ENCODE assay signal across 8 mouse cellular contexts in the genomic region with DNA sequence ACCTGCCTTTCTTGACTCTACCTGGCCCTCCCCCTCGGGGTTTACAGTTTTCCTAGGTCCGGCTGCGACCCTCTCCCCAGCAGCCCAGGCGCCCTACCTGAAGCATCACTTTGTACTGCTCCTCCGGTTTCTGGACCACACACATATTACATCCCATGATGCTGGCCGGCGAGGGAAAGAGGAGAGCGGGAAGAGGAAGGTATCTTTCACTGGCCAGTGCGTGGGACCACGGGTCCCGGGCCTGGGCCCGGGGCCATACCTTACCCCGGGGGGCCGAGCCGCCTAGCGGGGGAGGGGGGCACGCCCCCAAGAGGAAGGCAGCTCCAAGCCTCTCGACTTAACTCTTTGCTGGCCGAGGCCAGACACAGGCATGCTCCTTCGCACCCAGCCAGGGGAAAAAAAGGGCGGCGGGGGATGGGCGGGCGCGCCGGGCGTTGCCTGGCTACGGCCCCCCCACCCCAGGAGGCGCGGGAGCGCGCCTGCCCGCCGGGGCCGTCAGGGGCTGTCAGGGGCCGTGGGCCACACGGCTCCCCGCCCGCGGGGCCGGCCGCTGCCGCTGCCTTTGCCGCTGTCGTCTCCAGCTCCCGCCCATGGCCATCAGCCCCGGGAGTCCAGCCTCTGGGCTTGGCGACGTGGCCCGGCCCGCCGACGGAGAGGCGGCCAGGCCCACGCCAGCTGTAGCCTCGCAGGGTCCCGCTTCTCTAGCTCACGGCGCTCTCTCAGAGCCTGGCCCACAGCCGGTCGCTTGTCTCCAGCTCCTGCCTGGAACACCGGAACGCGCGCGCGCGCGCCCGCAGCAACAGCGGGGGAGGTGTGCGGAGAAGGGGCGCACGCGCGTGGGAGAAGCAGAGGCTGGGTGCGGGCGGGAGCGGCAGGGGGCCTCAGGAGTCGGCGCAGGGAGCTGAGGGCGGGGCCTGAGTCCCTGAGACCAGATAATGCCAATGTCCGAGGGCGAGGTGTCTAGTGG. TPM values are rescaled to one million over a fixed set of nuclear protein-coding genes. Genes with fewer than 3 reads are reported as not detected.
DNase-seq lines count a peak whose midpoint lies in the region; ATAC-seq and TF ChIP-seq lines count a peak whose summit lies in the region.

A gene (minus strand): TSS at position 785 of the 967 bp plus-strand sequence.

- TF ChIP-seq CTCF in testis, adult 2 months (IDR thresholded peaks at IDR 0.05; ENCODE audit: control insufficient read depth, insufficient read depth, insufficient replicate concordance, low read depth, low read length) = no peak

- 0 out of 2 replicates have a peak, but pooled peaks cover 3% of the 10 kb centered on the region for H3K4me1 ChIP-seq in limb, embryonic 14.5 days (ENCODE audit: control insufficient read depth, insufficient read depth, low read length)
- H3K4me1 ChIP-seq in testis, adult 2 months (ENCODE audit: control insufficient read depth, insufficient read depth, low read length) = no peaks in the 10 kb centered on the region; the same call in 1 of the 2 replicates

- no peaks in the 10 kb centered on the region for H3K9me3 ChIP-seq in limb, embryonic 14.5 days (ENCODE audit: control insufficient read depth, low read length)

- intact Hi-C loops in heart, postnatal 25 days (cut with DNase I) = no loop called here

- peak within 1 kb of the TSS; percentile 58 for H3K4me3 ChIP-seq in limb, embryonic 14.5 days (replicated peaks; ENCODE audit: low read length)
- H3K4me3 ChIP-seq in testis, adult 2 months (ENCODE audit: control insufficient read depth, low read depth, low read length) = peak within 1 kb of the TSS; percentile 86

- H3K27ac ChIP-seq in limb, embryonic 14.5 days (replicated peaks; ENCODE audit: low read depth, low read length) = no peak within 1 kb of the TSS; the same call in 1 of the 2 replicates
- H3K27ac ChIP-seq in testis, adult 2 months (ENCODE audit: control insufficient read depth, insufficient read depth, low read depth, low read length) = peak within 1 kb of the TSS; percentile 51

- ATAC-seq in granulocyte monocyte progenitor cell, adult 5-6 weeks (replicated peaks; ENCODE audit: poor library complexity, severe bottlenecking) = peak; percentile 68
- ATAC-seq in limb, embryonic 14.5 days (ENCODE audit: low FRiP score, low read depth) = peak; percentile 86

- 0 out of 2 replicates have a peak, but pooled peaks cover 4% of the 10 kb centered on the region for H3K27me3 ChIP-seq in limb, embryonic 14.5 days (ENCODE audit: control insufficient read depth, insufficient read depth, low read length)
- H3K27me3 ChIP-seq in testis, adult 2 months (ENCODE audit: control insufficient read depth, insufficient read depth, low read length) = no peaks in the 10 kb centered on the region

- WGBS in limb, embryonic 14.5 days = 18% methylated on average over 51 of the region's 84 CpGs

- peak within 1 kb of the TSS; percentile 70 for H3K9ac ChIP-seq in limb, embryonic 14.5 days (ENCODE audit: low read depth, low read length, severe bottlenecking)

- TF ChIP-seq POLR2A in limb, embryonic 14.5 days (IDR thresholded peaks at IDR 0.05; ENCODE audit: borderline replicate concordance, extremely low read depth, insufficient read depth, insufficient read length) = 0 out of 2 replicates have a peak, but pooled peaks have one; percentile 21
- TF ChIP-seq POLR2A in testis, adult 2 months (IDR thresholded peaks at IDR 0.05; ENCODE audit: control insufficient read depth, low read depth, low read length) = no peak

- H3K4me2 ChIP-seq in limb, embryonic 14.5 days (replicated peaks; ENCODE audit: low read depth, low read length, severe bottlenecking) = peak within 1 kb of the TSS; percentile 51

- DNase-seq in heart, adult 11 months = peak; percentile 97
- DNase-seq in heart, postnatal 25 days (ENCODE audit: low spot score) = no peak
- DNase-seq in embryo, embryonic 11.5 days (ENCODE audit: low read depth, low spot score) = peak; percentile 37
- DNase-seq in kidney, adult 8-10 months = peak; percentile 5 to 7
- DNase-seq in limb, embryonic 14.5 days (ENCODE audit: low spot score) = peak; percentile 58
- DNase-seq in naive thymus-derived CD4-positive, alpha-beta T cell, adult 2 months (ENCODE audit: low read depth) = peak; percentile 53

- no peaks in the 10 kb centered on the region for H3K36me3 ChIP-seq in limb, embryonic 14.5 days (ENCODE audit: control insufficient read depth, insufficient read depth, low read length)
- H3K36me3 ChIP-seq in testis, adult 2 months (ENCODE audit: control insufficient read depth, insufficient read depth, low read length) = no peaks in the 10 kb centered on the region

RNA-seq across cellular contexts. Expression of the gene that starts here (rescaled TPM):
- total RNA-seq in heart, postnatal 25 days (2021) = 1 to 10 TPM; 1.7 to 1.8 TPM
- total RNA-seq in granulocyte monocyte progenitor cell, adult 5-6 weeks (2014; fragmentation: Nextera tagmentation) = 0.58 and 2.6 TPM in 2 replicates
- total RNA-seq in granulocyte monocyte progenitor cell, adult 5-6 weeks (2017) = 0.90 and 1.4 TPM in 2 replicates
- 20.9 and 22.0 TPM in 2 replicates for polyA plus RNA-seq in limb, embryonic 14.5 days (2012; rRNA removed)
- 1.4 and 1.5 TPM in 2 replicates for polyA plus RNA-seq in limb, embryonic 14.5 days (2014; fragmentation: Nextera tagmentation; extraction: Ambion mirVana)
- 0.49 and 0.55 TPM in 2 replicates for polyA plus RNA-seq in testis, adult 2 months (2012; rRNA removed)
